Mouse (Mus musculus): Measurements from ENCODE around the gene Lmf1. TPM values are rescaled to one million over a fixed set of nuclear protein-coding genes. Genes with fewer than 3 reads are reported as not detected.
A peak's percentile ranks its signal among the peaks of the same experiment; 100 is the strongest.

Gene Lmf1
- total RNA-seq, 1 experiment from 2014 or later, result 6.7 TPM

GRCm38 (mm10) chr17:25565860-25566600 lies 12.9 kb upstream of the Lmf1 start:
- no peak for ATAC-seq (replicated peaks in 1 of 2; ENCODE audit: insufficient read depth in 1 of 2, low FRiP score in 2 of 2, low TSS enrichment in 1 of 2, low read depth in 1 of 2, poor library complexity in 2 of 2, severe bottlenecking in 2 of 2)

GRCm38 (mm10) chr17:25567261-25567660 lies 11.6 kb upstream of the Lmf1 start:
- ATAC-seq (replicated peaks in 1 of 2; ENCODE audit: insufficient read depth in 1 of 2, low FRiP score in 2 of 2, low TSS enrichment in 1 of 2, low read depth in 1 of 2, poor library complexity in 2 of 2, severe bottlenecking in 2 of 2), result no peak

- ATAC-seq (replicated peaks in 1 of 2; ENCODE audit: insufficient read depth in 1 of 2, low FRiP score in 2 of 2, low TSS enrichment in 1 of 2, low read depth in 1 of 2, poor library complexity in 2 of 2, severe bottlenecking in 2 of 2), result peak; percentile 33 to 42; a peak in 1 of 4 replicates
These were observed 11.1 kb upstream of the Lmf1 start for GRCm38 (mm10) chr17:25567745-25568144.

GRCm38 (mm10) chr17:25568206-25568605 lies 10.7 kb upstream of the Lmf1 start:
- no peak for ATAC-seq (replicated peaks in 1 of 2; ENCODE audit: insufficient read depth in 1 of 2, low FRiP score in 2 of 2, low TSS enrichment in 1 of 2, low read depth in 1 of 2, poor library complexity in 2 of 2, severe bottlenecking in 2 of 2)

GRCm38 (mm10) chr17:25568880-25569279 lies 10.0 kb upstream of the Lmf1 start:
- ATAC-seq (replicated peaks in 1 of 2; ENCODE audit: insufficient read depth in 1 of 2, low FRiP score in 2 of 2, low TSS enrichment in 1 of 2, low read depth in 1 of 2, poor library complexity in 2 of 2, severe bottlenecking in 2 of 2), result no peak

- no peak; a peak in 1 of 4 replicates for ATAC-seq (replicated peaks in 1 of 2; ENCODE audit: insufficient read depth in 1 of 2, low FRiP score in 2 of 2, low TSS enrichment in 1 of 2, low read depth in 1 of 2, poor library complexity in 2 of 2, severe bottlenecking in 2 of 2)
These were observed 8.8 kb upstream of the Lmf1 start for GRCm38 (mm10) chr17:25569833-25570647.

GRCm38 (mm10) chr17:25570648-25571452 lies 8.0 kb upstream of the Lmf1 start, which contains the start of gene Sox8:
Gene Sox8, minus strand, starts transcription at chr17:25570686.
- ATAC-seq (replicated peaks in 1 of 2; ENCODE audit: insufficient read depth in 1 of 2, low FRiP score in 2 of 2, low TSS enrichment in 1 of 2, low read depth in 1 of 2, poor library complexity in 2 of 2, severe bottlenecking in 2 of 2), result peak; percentile 53 to 70; a peak in 3 of 4 replicates

- no peak for ATAC-seq (replicated peaks in 1 of 2; ENCODE audit: insufficient read depth in 1 of 2, low FRiP score in 2 of 2, low TSS enrichment in 1 of 2, low read depth in 1 of 2, poor library complexity in 2 of 2, severe bottlenecking in 2 of 2)
These were observed 7.4 kb upstream of the Lmf1 start for GRCm38 (mm10) chr17:25571453-25571820.

- no peak for ATAC-seq (replicated peaks in 1 of 2; ENCODE audit: insufficient read depth in 1 of 2, low FRiP score in 2 of 2, low TSS enrichment in 1 of 2, low read depth in 1 of 2, poor library complexity in 2 of 2, severe bottlenecking in 2 of 2)
These were observed 3.5 kb upstream of the Lmf1 start for GRCm38 (mm10) chr17:25575208-25575971.

GRCm38 (mm10) chr17:25576034-25576433 lies 2.9 kb upstream of the Lmf1 start:
- ATAC-seq (replicated peaks in 1 of 2; ENCODE audit: insufficient read depth in 1 of 2, low FRiP score in 2 of 2, low TSS enrichment in 1 of 2, low read depth in 1 of 2, poor library complexity in 2 of 2, severe bottlenecking in 2 of 2), result no peak

- no peak for ATAC-seq (replicated peaks in 1 of 2; ENCODE audit: insufficient read depth in 1 of 2, low FRiP score in 2 of 2, low TSS enrichment in 1 of 2, low read depth in 1 of 2, poor library complexity in 2 of 2, severe bottlenecking in 2 of 2)
These were observed 1.6 kb upstream of the Lmf1 start for GRCm38 (mm10) chr17:25577263-25577662.

GRCm38 (mm10) chr17:25577702-25578101 lies 1.2 kb upstream of the Lmf1 start:
- no peak for ATAC-seq (replicated peaks in 1 of 2; ENCODE audit: insufficient read depth in 1 of 2, low FRiP score in 2 of 2, low TSS enrichment in 1 of 2, low read depth in 1 of 2, poor library complexity in 2 of 2, severe bottlenecking in 2 of 2)

GRCm38 (mm10) chr17:25579332-25580047 lies 605 bp downstream of the Lmf1 start:
- ATAC-seq (replicated peaks in 1 of 2; ENCODE audit: insufficient read depth in 1 of 2, low FRiP score in 2 of 2, low TSS enrichment in 1 of 2, low read depth in 1 of 2, poor library complexity in 2 of 2, severe bottlenecking in 2 of 2), result no peak

- no peak for ATAC-seq (replicated peaks in 1 of 2; ENCODE audit: insufficient read depth in 1 of 2, low FRiP score in 2 of 2, low TSS enrichment in 1 of 2, low read depth in 1 of 2, poor library complexity in 2 of 2, severe bottlenecking in 2 of 2)
These were observed 3.2 kb downstream of the Lmf1 start for GRCm38 (mm10) chr17:25582076-25582475.

- ATAC-seq (replicated peaks in 1 of 2; ENCODE audit: insufficient read depth in 1 of 2, low FRiP score in 2 of 2, low TSS enrichment in 1 of 2, low read depth in 1 of 2, poor library complexity in 2 of 2, severe bottlenecking in 2 of 2), result no peak
These were observed 4.2 kb downstream of the Lmf1 start for GRCm38 (mm10) chr17:25583099-25583498.

GRCm38 (mm10) chr17:25583858-25584257 lies 5.0 kb downstream of the Lmf1 start:
- ATAC-seq (replicated peaks in 1 of 2; ENCODE audit: insufficient read depth in 1 of 2, low FRiP score in 2 of 2, low TSS enrichment in 1 of 2, low read depth in 1 of 2, poor library complexity in 2 of 2, severe bottlenecking in 2 of 2), result peak; percentile 70 to 72
